Mouse (Mus musculus) limb, embryonic 12.5 days (tissue): ENCODE measurements around the gene Fhl5. TPM values are rescaled to one million over a fixed set of nuclear protein-coding genes. Genes with fewer than 3 reads are reported as not detected.
"Not testable (repeated sequence)": the region's sequence is repeated elsewhere in the genome, so short reads cannot be mapped to it uniquely, and the experiment has no call there.

Source experiments
- ATAC-seq: fragments of 200-750 bp; cut with Nextera tagmentation; 2 replicates; pipeline ENCODE4 v1.8.0; 2017; ENCODE audit warnings: low read depth, moderate TSS enrichment; ENCODE audit not compliant: insufficient number of reproducible peaks, insufficient read depth, low FRiP score, low TSS enrichment
- H3K27ac ChIP-seq: fragments of 300-500 bp; sonication (generic); 2 replicates; pipeline ENCODE4 v1.5.1; 2016; ENCODE audit warnings: mild to moderate bottlenecking, moderate library complexity
- H3K27me3 ChIP-seq: fragments of 300-500 bp; sonication (generic); 2 replicates; pipeline ENCODE4 v1.6.1; 2016; ENCODE audit warnings: mild to moderate bottlenecking, moderate library complexity
- H3K36me3 ChIP-seq: fragments of 300-500 bp; sonication (generic); 2 replicates; pipeline ENCODE4 v1.6.1; 2016; ENCODE audit warnings: mild to moderate bottlenecking, moderate library complexity
- H3K4me1 ChIP-seq: fragments of 300-500 bp; sonication (generic); replicated peaks from 2 replicates; pipeline ENCODE4 v1.6.1; 2016
- H3K4me2 ChIP-seq: fragments of 300-500 bp; sonication (generic); 2 replicates; pipeline ENCODE4 v1.6.1; 2016; ENCODE audit warnings: mild to moderate bottlenecking, moderate library complexity
- H3K4me3 ChIP-seq: fragments of 300-500 bp; sonication (generic); replicated peaks from 2 replicates; pipeline ENCODE4 v1.5.1; 2016; ENCODE audit warnings: mild to moderate bottlenecking
- H3K9ac ChIP-seq: fragments of 300-500 bp; sonication (generic); replicated peaks from 2 replicates; pipeline ENCODE4 v1.6.1; 2016; ENCODE audit warnings: mild to moderate bottlenecking, moderate library complexity
- H3K9me3 ChIP-seq: fragments of 300-500 bp; sonication (generic); 2 replicates; pipeline ENCODE4 v1.6.1; 2016; ENCODE audit warnings: mild to moderate bottlenecking, moderate library complexity
- WGBS: fragments of 180-500 bp; shearing (Covaris S2); methylation state at CpG from one replicate; pipeline ENCODE4 v1.1.7; 2016; 5-methylcytosine and 5-hydroxymethylcytosine counted together
- polyA plus RNA-seq: library from polyadenylated mRNA; unstranded; fragments of >200 nt; fragmentation: Nextera tagmentation; extraction: Ambion mirVana; gene quantifications from 2 replicates; pipeline ENCODE4 v1.2.1, GENCODE M21; 2016

Fhl5 gene
- not detected in 2 replicates for polyA plus RNA-seq

DNA sequence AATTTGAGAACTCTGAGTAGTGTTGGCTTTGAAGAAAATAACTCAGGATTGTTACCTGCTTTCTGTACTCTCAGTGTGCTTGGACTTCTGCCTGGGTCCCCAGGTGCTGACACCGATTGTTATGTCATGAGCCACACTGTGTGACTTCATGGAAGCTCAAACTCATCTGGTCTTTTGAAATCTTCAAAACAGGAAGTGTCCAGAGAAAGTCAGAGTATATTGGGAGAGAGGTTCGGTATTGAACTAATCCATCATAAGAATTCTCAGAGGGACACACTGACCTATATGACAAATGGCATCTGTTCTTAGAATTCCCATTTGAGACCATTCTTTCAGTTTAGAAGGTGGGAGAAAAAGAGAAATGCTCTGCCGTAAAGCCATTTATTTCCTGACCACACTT is at the start of gene Fhl5:
Gene Fhl5, minus strand, starts transcription at position 101 of the 400 bp plus-strand sequence.
- 84% methylated on average over 3 of the region's 3 CpGs for WGBS
- H3K36me3 ChIP-seq: 0 out of 2 replicates have a peak, but pooled peaks cover under 1% of the 10 kb centered on the region
- H3K4me2 ChIP-seq: no peak within 1 kb of the TSS
- H3K27ac ChIP-seq: no peak within 1 kb of the TSS
- no peak within 1 kb of the TSS for H3K9ac ChIP-seq
- H3K4me3 ChIP-seq: no peak within 1 kb of the TSS
- H3K27me3 ChIP-seq: no peaks in the 10 kb centered on the region
- H3K4me1 ChIP-seq: no peaks in the 10 kb centered on the region
- H3K9me3 ChIP-seq: no peaks in the 10 kb centered on the region
- ATAC-seq: no peak

DNA sequence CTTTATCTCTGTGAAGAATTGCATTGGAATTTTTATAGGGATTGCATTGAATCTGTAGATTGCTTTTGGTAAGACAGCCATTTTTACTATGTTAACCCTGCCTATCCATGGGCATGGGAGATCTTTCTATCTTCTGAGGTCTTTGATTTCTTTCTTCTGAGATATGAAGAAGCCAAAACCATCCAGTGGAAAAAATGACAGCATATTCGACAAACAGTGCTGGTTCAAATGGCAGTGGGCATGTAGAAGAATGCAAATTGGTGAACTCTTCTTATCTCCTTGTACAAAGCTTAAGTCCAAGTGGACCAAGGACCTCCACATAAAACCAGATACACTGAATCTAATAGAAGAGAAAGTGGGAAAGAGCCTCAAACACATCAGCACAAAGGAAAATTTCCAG is 42.3 kb upstream of the Fhl5 start:
- ATAC-seq, H3K4me1 ChIP-seq, H3K9me3 ChIP-seq, H3K4me3 ChIP-seq, H3K9ac ChIP-seq, H3K36me3 ChIP-seq, H3K27me3 ChIP-seq, H3K4me2 ChIP-seq, H3K27ac ChIP-seq: not testable (repeated sequence)
- WGBS: 84% methylated on average over 1 of the region's 1 CpGs

DNA sequence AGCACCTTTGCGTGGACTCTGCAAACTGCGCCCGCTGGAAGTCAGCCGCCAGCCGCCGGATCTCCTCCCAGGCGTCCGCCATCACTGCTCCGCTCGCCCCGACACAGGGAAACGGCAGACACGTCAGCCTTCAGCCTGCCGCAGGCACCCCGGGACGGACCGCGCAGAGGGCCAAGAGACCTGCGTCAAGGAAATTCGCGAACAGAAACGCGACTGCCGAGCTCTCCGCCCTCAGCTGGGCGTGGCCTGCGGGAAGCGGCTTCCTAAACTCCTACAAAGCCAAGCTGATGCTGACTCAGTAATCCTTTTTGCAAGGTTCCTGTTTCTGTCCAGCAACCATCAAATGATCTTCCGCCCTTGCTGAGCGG is 39.0 kb upstream of the Fhl5 start, which contains the start of gene Ufl1:
Gene Ufl1, minus strand, starts transcription at position 151 of the 368 bp plus-strand sequence.
- peak; percentile 98 for ATAC-seq
- H3K4me1 ChIP-seq: no peaks in the 10 kb centered on the region; the same call in 1 of the 2 replicates

DNA sequence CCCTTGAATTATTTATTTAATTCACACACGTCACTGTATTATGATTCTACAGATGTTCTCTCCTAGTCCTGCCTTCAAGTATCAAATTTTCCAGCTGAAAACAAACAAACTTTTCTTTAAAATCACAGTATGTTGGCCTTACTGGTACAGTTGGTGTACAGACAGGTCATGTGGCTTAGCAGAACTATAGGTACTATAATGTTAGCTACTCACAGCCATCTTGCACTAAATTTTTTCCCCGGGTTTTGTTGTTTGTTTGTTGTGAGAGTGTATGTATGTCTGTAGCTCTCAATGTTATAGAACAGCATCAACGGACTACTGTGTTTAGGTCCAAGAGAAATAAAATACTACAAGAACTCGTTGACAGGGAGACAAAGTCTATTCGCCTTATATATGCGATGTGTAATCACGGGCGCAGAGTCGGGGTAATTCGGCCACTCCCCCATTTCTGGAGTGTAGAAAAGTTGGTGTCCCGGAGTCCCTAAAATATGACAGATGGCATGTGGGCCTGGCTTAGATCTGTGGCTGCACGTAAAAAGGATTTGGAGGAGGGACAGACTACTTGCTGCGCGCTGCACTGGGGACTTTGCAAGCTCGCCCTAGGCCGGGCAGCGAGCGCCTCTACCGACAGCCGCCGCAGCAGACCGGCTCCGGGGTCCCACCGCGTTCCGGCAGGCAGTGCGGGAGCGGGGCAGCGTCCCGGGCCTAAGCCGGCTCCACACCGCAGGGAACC is 38.4 kb upstream of the Fhl5 start:
- ATAC-seq: peak; percentile 90
- H3K27me3 ChIP-seq: no peaks in the 10 kb centered on the region
- no peaks in the 10 kb centered on the region for H3K9me3 ChIP-seq
- H3K4me3 ChIP-seq: peak overlapping the region; percentile 73
- H3K4me2 ChIP-seq: peak overlapping the region; percentile 63
- peak overlapping the region; percentile 89 for H3K9ac ChIP-seq
- H3K27ac ChIP-seq: peak overlapping the region; percentile 97
- WGBS: 1% methylated on average over 32 of the region's 32 CpGs
- H3K4me1 ChIP-seq: no peaks in the 10 kb centered on the region; the same call in 1 of the 2 replicates
- peaks cover 31% of the 10 kb centered on the region for H3K36me3 ChIP-seq

More for the DNA sequence above, 39.0 kb upstream of the Fhl5 start, which contains the start of gene Ufl1:
- peak within 1 kb of the TSS; percentile 73 for H3K4me3 ChIP-seq
- peaks cover 28% of the 10 kb centered on the region for H3K36me3 ChIP-seq
- WGBS: under 1% methylated on average over 30 of the region's 30 CpGs
- no peaks in the 10 kb centered on the region for H3K9me3 ChIP-seq
- H3K27ac ChIP-seq: peak within 1 kb of the TSS; percentile 97
- peak within 1 kb of the TSS; percentile 89 for H3K9ac ChIP-seq
- H3K4me2 ChIP-seq: peak within 1 kb of the TSS; percentile 63
- no peaks in the 10 kb centered on the region for H3K27me3 ChIP-seq

DNA sequence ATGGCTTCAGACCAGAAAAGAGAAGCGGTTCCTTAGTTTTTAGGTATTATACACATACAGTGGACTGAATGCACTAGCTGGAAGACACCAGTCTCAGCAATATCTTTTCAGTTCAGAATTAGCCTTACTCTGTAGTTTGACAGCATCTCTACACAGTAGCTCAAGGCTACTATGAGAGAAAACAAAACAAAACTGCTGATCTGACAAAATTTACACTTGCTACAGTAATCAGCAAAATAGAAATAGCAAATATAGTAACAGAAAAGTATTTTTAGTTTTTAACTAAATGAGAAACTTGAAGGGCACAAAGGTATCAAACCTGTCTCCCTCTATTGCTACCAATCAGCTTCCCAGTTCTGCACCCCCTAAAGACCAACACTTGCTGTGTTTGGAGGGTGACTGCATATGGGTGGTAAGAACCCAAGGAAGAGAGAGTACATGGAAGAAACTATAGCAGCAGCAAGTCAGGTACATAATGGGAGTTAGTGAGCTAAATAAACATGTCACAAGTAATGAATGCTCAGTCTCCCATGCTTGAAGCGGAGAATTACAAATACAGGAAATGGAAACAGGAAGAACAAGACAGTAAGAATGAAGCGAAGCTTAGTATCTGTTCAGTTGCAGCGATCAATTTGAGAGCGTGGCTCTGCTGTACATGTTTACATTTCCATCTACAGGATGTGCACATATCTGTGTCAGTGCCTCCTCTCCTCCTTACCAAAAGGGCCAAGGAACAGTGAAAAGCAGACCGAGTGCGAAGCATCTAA is 30.4 kb upstream of the Fhl5 start:
- no peaks in the 10 kb centered on the region for H3K4me1 ChIP-seq
- H3K27ac ChIP-seq: no peak overlapping the region
- no peak for ATAC-seq
- no peaks in the 10 kb centered on the region for H3K9me3 ChIP-seq
- no peak overlapping the region for H3K9ac ChIP-seq
- WGBS: 94% methylated on average over 7 of the region's 7 CpGs
- no peak overlapping the region for H3K4me2 ChIP-seq
- H3K27me3 ChIP-seq: no peaks in the 10 kb centered on the region
- peaks cover 89% of the 10 kb centered on the region for H3K36me3 ChIP-seq
- H3K4me3 ChIP-seq: no peak overlapping the region

DNA sequence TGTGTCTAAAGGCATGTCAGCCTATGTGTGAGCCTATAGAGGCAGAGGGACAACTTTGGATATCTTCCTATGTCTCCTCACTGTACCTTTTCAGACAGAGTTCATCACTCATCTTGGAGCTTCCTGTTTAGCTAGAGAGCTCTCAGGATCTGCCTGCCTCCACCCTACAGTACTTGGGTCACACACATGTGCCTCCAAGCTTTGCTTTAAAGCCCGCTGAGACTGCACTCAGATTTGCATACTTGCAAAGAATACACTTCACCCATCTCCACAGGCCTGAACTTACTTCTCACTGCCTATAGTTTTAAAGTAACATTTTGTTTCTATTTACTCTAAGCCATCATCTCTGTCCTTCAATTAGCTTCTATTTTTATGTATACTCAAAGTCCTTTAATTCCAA is 29.2 kb upstream of the Fhl5 start:
- Histone ChIP-seq H3K27me3 (no peaks in the 10 kb centered on the region), H3K36me3 (peaks cover 89% of the 10 kb centered on the region)
- WGBS: 89% methylated on average over 1 of the region's 1 CpGs

DNA sequence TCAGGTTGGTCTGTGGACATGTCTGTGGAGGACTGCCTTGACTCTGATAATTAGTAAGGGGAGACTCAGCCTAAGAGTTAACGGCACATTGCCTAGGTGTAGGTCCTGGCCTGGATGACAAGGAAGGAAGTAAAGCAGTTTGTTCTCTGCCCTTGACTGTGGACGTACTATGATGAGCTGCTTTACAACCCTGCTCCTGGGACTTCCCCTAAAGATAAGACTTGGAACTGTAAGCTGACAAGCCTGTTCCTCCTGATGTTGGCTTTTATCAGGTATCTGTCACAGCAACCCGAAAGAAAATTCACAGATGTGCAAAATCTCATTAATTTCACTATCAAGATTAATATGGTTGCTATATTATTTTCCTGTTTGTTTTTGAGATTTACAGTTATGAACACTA is 24.5 kb upstream of the Fhl5 start:
- WGBS: 92% methylated on average over 3 of the region's 3 CpGs

More for the DNA sequence above, 29.2 kb upstream of the Fhl5 start:
- no peak overlapping the region for H3K4me3 ChIP-seq
- H3K27ac ChIP-seq: no peak overlapping the region
- no peak for ATAC-seq
- no peak overlapping the region for H3K9ac ChIP-seq
- H3K9me3 ChIP-seq: no peaks in the 10 kb centered on the region
- H3K4me1 ChIP-seq: no peaks in the 10 kb centered on the region
- H3K4me2 ChIP-seq: no peak overlapping the region

DNA sequence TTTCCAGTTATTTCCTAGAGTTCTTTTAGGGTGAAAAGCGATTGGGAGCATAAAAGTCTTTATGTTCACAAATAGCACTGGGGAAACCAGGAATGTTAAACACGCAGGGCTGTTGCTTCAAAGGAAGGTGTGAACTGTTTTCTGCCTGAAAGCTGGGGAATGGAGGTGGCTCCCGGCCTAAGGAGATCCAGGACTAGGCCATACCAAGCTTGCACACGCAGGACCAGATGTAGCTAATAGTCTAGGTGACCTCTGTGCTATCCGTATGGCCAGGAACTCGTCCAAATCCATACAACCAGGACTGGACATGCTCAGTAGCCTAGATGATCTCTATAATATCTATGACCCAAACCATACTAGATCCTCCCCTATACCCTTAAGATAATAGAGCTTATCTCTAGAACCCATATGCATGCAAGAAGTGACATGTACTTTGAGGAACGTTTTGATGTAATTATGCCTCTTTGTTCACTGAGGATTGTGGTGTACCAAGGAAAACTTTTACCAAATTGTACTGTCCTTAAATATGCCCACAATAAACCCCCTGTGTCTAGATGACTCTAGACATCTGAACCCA is 15.2 kb upstream of the Fhl5 start:
- Histone ChIP-seq H3K27me3 (no peaks in the 10 kb centered on the region), H3K4me2 (no peak overlapping the region), H3K27ac (no peak overlapping the region), H3K9ac (no peak overlapping the region), H3K4me3 (no peak overlapping the region), H3K9me3 (no peaks in the 10 kb centered on the region), H3K4me1 (no peaks in the 10 kb centered on the region), H3K36me3 (peaks cover 54% of the 10 kb centered on the region)
- WGBS: 89% methylated on average over 7 of the region's 7 CpGs
- no peak for ATAC-seq

More for the DNA sequence above, 24.5 kb upstream of the Fhl5 start:
- Histone ChIP-seq H3K27ac (no peak overlapping the region), H3K4me1 (no peaks in the 10 kb centered on the region), H3K4me3 (no peak overlapping the region), H3K9me3 (no peaks in the 10 kb centered on the region), H3K9ac (no peak overlapping the region), H3K27me3 (no peaks in the 10 kb centered on the region), H3K36me3 (peaks cover 80% of the 10 kb centered on the region), H3K4me2 (no peak overlapping the region)
- ATAC-seq: no peak

DNA sequence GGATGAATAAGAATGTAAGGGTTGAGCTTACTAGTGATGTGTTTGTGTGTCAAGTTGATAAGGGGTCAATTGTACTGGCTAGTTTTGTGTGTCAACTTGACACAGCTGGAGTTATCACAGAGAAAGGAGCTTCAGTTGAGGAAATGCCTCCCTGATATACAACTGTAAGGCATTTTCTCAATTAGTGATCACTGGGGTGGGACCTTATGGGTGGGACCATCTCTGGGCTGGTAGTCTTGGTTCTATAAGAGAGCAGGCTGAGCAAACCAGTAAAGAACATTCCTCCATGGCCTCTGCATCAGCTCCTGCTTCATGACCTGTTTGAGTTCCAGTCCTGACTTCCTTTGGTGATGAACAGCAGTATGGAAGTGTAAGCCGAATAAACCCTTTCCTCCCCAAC is 7.0 kb downstream of the Fhl5 start:
- WGBS: 87% methylated on average over 1 of the region's 1 CpGs
- not testable (repeated sequence) for H3K9ac ChIP-seq, H3K36me3 ChIP-seq, H3K9me3 ChIP-seq, H3K27ac ChIP-seq, ATAC-seq, H3K27me3 ChIP-seq, H3K4me1 ChIP-seq, H3K4me2 ChIP-seq, H3K4me3 ChIP-seq

DNA sequence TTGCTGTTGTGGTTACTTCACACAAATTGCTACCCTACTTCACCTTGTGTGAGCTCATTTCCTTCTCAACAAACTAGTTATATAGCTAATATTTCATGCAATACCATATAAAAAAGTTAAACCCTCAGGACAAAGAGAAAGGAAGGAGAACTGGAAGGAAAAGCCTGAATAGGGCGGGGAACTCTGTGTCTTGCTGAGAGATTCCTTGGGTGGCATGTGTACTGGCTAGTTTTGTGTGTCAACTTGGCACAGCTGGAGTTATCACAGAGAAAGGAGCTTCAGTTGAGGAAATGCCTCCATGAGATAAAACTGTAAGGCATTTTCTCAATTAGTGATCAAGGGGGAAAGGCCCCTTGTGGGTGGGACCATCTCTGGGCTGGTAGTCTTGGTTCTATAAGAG is 8.9 kb downstream of the Fhl5 start:
- H3K4me2 ChIP-seq, H3K4me3 ChIP-seq, H3K4me1 ChIP-seq, H3K36me3 ChIP-seq, H3K27ac ChIP-seq, H3K9ac ChIP-seq, ATAC-seq, H3K27me3 ChIP-seq, H3K9me3 ChIP-seq: not testable (repeated sequence)
- WGBS: 78% methylated on average over 1 of the region's 1 CpGs

DNA sequence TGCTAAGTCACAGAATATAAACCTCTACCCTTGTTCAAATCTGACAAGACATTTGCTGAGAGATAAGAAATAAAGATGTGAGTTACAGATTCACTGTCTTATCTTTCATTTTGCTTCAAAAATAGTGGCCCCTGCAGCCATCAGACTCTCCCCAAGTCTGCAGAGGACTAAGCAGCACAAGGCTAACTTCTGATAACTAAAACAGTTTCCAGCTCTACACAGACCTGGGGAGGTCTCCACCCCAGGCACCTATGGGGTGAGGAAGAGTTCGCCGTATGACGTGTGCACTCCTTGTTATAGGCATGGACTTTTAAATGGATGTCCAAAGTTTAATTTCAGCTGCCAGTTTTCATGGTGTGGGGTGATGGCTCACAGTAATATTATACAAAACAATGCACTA is 10.1 kb downstream of the Fhl5 start:
- Histone ChIP-seq H3K9me3 (no peaks in the 10 kb centered on the region), H3K9ac (no peak overlapping the region), H3K4me3 (no peak overlapping the region), H3K4me1 (no peaks in the 10 kb centered on the region), H3K4me2 (no peak overlapping the region), H3K27me3 (no peaks in the 10 kb centered on the region), H3K36me3 (no peaks in the 10 kb centered on the region), H3K27ac (no peak overlapping the region)
- 88% methylated on average over 3 of the region's 3 CpGs for WGBS
- ATAC-seq: no peak
